Mouse (Mus musculus) v-Abl transformed pro-B cells (cell line): ENCODE data around the gene Mrps18c.

Experiments
- in situ Hi-C, 2 experiments: fragments of 400-800 bp; cut with MboI; formaldehyde crosslinking; loops; one replicate each; pipeline ENCODE4 v1.15.1; 2025; ENCODE audit not compliant: unreplicated experiment in 2 of 2

The Mrps18c gene

DNA sequence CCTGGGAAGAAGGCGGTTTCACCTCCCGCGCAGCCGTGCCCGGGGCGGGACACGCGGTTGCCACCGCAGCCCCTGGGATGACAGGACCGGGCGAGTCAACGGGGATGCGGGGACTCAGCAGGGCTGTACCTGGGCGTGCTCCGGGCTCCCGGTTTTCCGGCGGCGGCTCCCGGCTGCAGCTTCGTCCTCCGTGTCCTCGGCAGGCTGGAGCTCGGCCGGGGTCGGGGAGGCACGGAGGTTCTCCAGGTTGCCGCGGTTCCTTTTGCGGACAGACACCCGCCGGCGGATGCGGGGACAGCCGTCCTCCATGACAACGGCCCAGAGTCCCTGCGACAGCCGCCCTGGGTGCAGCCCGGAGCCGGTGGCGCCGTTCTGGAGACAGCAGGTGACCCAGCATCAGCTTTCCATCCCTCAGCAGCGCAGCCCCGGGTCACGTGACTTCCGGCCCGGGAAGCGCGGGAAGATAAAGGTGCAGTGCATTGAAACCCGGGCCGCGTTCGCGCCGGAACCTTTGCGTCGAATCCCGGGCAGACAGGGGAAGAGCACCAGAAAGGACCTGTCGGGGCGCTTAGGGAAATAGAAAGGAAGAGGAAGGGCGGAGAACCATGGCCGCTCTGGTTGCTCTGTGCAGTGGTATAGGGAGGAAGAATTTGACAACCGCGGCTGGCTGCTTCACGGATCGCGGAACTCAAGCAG is at the start of gene Mrps18c, which contains the start of gene Helq:
TSS of gene Mrps18c (plus strand) at position 463 of the 696 bp plus-strand sequence.
TSS of gene Helq (minus strand) at position 434 of the 696 bp plus-strand sequence.
- in situ Hi-C loops: loop anchor here in 1 of 2 experiments (5.0 to 10.0 kb wide), 2 partner anchors 76 to 114 kb away; no protein-coding TSS in a partner anchor

DNA sequence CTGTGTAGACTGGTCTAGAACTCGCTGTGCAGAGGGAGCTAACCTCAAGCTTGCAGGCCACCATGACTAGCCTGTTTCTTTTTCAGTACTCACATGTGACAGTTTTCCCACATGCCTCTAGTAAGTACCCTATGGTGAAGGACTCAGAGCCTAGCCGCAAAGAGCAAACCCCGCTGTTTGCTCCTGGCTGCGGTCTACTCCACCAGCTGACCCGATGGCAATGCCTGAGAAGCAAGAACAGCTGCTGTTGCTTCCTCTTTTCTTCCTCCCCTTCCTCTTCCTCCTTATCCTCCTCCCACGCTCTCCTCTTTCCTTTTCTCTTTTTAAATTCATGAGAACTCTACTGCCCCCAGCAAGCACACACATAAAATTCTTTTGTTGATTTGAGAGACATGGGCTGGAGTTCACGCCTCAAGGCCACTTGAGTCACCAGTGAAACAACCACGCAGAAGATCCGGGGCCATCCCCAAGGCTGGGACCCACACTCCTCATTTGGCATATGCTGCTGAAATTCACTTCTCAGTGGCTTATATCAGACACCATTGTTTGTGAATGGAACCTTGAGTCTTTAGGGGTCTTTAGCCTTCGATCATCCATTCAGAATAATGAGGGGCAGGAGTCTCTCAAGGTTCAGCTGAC is 47.7 kb upstream of the Mrps18c start:
- in situ Hi-C loops: loop anchor here in 1 of 2 experiments (5.0 kb wide), 1 partner anchor 33 kb away; the partner anchor contains the start of gene Hpse

DNA sequence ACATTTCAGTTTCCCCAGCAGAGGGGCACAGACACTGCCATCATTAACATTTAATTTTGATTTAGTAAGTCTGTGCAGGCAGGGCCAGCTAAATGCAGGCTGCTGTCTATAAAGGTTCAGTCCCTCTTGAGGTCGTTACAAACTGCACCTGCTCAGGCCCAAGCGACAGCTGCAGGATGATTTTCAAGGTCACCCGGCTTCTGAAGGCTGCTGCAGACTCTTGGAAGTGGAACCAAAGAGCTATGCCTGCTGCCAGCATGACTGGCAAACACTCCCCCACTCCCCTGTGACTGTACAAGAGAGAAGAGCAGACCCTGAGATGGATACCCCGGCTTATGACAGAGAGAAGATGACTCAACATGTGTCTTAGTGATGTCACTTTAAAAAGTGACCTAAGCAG is 46.8 kb upstream of the Mrps18c start:
- in situ Hi-C loops: loop anchor here in 1 of 2 experiments (5.0 kb wide), 1 partner anchor 34 kb away; the partner anchor contains the start of gene Hpse

DNA sequence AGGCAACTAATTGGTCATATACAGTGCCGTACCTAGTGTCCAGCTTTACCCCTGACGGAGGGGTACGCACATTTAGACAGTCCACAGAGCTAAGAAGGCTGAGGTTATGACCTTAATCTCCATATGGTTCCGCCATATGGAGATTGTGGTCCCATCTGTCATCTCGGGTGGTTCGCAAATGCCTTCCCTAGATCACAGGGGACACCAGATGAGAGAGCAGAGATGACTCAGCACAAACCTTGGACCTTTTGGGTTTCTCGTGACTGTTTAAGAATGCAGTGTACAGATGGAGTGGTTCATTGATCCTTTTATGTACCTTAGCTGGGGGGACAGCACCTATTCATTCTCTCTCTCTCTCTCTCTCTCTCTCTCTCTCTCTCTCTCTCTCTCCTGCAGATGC is 45.0 kb upstream of the Mrps18c start:
- in situ Hi-C loops: loop anchor here in 1 of 2 experiments (5.0 kb wide), 1 partner anchor 36 kb away; the partner anchor contains the start of gene Hpse

DNA sequence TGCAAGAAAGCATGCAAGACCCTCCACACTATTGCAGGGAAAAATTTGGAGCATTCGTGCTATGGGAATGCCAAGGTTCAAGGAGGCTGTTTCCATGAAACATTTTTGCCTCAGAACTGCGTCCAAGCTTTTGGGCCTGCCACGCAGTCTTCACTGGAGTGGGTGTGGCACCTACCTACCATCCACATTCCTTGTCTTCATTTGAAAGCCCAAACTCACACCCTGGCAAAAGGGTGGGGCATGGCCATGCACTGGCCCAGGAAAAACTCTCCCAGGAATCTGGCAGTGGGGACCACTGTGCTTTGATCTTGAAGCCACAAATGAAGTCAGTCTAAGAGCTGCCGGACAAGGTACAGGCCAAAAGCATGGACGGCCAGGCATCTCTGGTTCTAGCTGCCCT is 40.3 kb upstream of the Mrps18c start:
- in situ Hi-C loops: no loop called here

DNA sequence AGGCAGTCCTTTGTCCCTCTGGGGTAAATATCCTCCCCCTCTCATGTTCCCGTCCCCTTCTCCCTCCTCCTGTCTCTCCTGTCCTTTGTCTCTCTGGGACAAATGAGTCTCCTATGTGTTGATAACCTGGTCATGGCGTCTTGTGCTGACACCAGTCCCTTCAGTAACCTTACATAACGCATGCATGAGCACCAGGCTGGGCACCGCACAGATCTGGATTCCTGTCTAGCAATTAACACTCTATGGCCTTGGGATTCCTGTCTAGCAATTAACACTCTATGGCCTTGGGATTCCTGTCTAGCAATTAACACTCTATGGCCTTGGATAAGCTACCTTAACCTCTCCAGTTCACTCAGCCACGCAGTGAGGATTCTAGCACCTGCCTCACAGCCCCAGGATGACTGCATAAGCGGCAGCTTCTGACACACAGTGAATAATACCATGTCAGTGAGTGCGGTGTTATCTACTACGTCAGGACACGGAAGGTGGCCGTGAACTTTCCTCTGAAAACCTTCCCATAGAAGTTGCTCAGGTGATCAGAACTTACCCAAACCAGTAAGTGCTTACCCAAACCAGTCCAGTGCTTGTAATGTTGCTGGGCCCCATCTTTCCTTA is 38.3 kb upstream of the Mrps18c start:
- in situ Hi-C loops: no loop called here

DNA sequence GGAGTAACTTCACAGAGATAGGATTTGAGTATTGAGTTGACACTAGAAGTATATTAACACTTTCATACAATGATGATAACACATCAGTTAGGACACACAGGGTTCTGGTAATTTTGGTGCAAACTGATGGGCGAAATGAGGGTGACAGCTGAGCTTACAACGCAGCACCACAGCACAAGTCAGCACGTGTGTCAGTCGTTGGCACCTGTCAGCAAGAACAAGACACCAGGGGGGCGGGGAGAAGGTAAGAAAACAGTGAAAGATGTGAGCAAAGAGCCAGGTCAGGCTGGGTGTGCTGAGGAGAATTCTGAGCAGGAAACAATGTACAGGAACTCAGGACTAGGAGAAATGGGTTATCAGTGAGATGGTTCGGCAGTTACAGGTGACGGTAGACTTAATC is 36.7 kb upstream of the Mrps18c start:
- in situ Hi-C loops: no loop called here

DNA sequence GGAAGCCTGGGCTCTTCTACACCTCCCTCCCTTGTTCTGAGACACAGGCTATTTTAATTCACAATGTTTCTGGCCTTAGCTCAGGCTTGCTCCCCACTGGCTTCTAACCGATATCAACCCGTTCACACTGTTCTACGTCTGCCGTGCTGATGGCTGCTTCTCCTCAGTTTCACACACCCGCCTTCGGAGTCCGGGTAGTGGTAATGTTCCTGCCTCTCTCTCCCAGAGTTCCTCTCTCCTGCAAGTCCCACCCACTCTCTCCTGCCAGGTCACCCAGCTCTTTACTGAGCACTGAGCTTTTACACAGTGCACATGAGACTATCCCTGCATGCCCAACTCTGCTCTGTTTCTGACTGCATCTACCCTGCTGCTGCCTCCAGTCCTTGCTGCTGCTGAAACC is 32.4 kb upstream of the Mrps18c start:
- in situ Hi-C loops: no loop called here

DNA sequence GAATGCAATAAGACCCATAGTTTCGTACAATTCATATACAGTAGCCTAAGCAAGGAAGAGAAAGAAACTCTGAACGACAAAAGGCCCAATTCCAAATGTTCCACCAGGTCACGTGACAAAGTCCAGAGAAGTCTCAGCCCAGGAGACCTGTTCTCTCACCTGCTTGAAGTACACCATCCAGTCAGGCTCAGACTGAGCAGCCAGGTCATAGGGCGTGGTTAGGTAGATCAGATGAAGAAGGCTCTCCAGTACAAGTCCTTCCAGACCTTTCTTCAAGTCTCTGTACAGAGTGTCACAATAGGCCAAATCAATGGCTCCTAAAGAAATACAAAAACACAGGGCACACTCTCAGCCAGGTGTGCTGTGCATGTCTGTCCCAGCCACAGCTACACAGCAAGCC is 26.9 kb upstream of the Mrps18c start:
- in situ Hi-C loops: no loop called here

DNA sequence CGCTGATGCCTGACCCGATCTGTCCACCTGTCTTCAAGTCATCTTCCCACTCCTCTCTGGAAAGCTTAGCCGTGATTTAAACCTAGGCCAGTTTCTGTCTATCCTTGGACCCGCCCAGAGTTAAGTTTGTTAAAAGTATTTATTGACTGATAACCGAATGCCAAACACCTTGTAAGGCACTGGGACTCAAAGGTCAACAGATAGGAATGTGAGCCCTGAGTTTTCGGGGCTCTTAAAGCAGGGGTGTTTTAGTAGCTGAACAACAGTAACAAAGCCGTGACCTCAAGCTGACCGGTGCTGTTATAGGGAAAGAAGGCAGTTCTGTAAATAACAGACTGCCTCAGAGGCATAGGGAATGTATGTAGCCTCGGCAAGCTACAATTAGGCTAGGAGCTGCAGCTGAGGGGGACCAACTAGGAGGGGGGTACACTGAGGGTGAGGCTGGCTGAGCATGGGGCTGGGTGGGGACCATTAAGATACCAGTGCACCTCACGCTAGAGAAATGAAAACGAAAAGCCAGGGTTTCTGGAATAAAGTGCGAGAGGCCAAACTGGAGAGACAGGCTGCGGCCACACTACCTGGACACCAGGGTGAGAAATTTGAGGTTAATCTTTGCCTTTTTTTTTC is 22.5 kb upstream of the Mrps18c start:
- in situ Hi-C loops: no loop called here

DNA sequence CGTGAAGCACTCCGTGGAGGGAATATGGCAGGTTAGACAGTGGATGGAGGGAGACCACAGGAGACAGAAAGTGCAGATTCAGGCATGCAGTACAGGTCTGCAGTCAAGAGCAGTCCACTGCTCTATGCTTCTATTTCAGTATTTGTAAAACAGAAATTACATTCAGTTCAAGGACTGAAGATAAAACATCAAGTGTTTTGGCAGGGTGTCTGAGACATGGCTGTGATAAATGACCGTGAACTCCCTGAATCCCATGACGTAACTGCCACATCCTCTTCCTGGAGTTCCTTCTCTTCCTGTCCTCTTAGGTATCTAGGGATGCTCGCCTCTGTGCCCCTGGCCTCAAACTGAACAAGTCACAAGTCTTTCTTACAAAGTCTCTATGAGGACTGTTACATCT is 21.5 kb upstream of the Mrps18c start:
- in situ Hi-C loops: no loop called here

DNA sequence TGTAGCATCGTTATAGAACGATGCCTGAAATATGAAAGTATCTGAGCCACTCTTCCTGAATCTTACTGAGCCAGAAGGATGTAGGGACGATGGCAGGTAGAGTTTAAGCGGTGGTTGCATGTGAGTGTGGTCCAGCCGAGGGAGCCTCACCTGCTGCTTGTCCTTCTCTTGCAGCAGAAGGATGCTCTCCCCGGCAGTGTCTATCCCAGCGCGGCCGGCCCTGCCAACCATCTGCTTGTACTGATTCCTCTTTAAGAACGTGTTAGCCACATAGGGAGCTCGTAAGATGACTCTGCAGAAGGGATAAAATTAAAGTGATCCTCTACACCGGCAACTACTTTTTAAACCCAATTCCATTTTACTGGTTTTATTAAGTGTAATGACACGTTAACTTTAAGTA is 19.4 kb upstream of the Mrps18c start:
- in situ Hi-C loops: no loop called here

DNA sequence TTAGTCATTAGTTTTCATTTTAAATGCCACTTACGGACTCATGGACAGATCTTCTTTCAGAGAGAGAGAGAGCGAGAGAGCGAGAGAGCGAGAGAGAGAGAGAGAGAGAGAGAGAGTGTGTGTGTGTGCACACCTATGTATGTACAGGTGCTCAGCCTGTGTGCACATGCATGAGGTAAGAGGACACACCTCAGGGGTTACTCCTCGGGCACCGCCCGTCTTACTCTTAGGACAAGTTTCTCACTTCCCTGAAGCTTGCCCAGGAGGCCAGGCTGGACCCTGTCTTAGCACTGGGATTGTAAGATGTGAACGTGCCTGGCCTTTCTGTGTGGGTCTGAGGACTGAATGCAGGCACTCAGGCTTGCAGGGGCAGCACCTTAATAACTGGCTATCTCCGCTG is 10.9 kb upstream of the Mrps18c start:
- in situ Hi-C loops: no loop called here

DNA sequence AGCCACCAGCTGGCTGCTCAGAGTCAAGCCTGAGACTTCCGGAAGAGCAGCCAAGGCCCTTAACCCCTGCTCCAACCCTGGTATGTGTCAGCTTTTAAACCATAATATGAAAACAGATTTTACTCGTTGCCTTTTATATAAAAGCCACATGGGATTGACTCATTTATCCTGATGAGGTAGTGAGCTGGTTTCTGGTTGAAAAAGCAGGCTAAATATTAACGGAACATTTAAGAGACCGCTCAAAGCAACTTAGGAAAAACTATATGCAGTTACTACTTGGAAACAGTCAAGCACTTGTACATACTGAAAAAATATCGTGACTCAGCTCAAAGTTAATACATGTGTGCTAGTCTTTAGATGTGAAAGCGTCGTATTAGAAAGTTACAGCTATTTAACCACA is 6.2 kb upstream of the Mrps18c start:
- in situ Hi-C loops: loop anchor here (5.0 to 10.0 kb wide), 3 partner anchors 70 to 115 kb away; partner anchors contain the start of gene Coq2 (in 1 of the 2)

DNA sequence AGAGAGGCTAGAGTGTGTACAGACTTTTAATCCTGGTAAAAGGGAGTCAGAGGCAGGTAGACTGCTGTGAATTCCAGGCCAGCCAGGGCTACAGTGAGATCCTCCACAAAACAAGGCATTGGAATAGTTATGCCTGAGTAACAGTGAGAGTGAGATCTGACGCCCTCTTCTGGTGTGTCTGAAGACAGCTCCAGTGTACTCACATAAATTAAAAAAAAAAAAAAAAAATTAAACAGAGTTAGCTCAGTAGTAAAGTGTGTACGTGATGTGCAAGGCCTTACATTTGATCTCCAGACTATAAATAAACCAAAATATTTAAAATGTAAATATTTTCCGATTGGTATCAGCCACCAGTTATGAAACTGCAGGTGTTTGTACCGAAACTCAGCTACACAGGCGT is 4.3 kb upstream of the Mrps18c start:
- in situ Hi-C loops: loop anchor here (5.0 to 10.0 kb wide), 3 partner anchors 72 to 117 kb away; partner anchors contain the start of gene Coq2 (in 1 of the 2)

DNA sequence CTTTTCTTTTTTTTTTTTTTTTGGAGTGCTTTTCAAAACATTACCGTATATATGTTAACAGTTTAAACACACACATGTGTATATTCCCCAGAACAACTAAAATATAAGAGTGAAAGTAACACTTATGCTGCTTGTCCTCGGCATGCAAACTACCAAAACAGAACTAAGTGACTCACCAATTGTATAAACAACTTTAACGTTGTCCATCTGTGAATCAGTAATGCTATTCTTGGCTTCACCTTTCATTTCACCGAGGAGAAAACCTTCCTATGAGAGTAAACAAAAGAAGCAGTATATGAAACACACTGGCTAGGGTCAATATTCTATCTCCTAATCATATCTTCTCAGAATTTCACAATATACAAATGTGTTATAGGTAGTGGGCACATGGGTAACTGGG is 19.9 kb downstream of the Mrps18c start:
- in situ Hi-C loops: loop anchor here (5.0 to 25.0 kb wide), 5 partner anchors 141 to 781 kb away; partner anchors contain the start of genes Coq2 (in 1 of the 2), Enoph1 (in 1 of the 2), Hnrnpdl (in 1 of the 2) and Sec31a (in 1 of the 2)

DNA sequence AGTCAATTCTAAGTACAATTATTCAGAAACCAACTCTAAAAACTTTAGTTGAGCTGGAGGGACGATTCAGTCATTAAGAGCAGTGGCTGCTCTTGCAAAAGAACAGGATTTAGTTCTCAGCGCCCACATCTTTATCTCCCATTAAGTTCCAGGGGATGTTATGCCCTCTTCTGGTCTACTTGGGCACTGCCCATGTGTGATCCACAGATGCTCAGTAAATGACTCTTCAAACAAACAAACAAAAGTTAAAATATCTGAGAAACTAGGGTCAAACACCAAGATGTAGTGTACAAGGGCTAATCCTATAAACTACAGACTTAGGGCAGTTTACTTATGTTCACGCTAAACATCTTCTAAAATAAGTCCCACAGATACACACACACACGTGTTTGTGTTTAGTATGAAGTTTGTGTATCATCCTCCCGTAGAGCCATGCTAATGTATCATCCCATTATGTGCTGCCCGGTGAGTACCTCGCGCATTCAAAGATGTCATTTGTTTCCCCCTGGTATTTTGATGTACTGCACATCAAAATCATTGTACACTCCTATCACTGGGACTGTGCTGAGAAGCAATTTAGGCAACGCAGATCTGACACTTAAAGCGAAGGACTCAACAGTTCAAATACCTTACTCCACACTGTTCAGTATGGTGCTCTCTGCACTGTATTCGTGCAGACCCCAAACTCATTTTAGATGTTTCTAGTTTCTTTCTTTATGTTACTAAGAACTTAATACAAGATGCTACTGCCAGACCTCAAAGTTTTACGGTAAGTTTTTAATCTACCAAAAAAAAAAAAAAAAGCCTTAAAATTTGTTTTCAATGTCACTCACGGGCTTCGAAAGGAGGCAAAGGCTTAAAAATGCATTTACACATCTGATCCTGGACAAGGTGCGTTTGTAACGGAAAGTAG is 21.4 kb downstream of the Mrps18c start:
- in situ Hi-C loops: loop anchor here (5.0 to 25.0 kb wide), 7 partner anchors 143 to 1255 kb away; partner anchors contain the start of genes Coq2 (in 1 of the 2), Enoph1 (in 1 of the 2), Hnrnpdl (in 1 of the 2) and Sec31a (in 1 of the 2)

DNA sequence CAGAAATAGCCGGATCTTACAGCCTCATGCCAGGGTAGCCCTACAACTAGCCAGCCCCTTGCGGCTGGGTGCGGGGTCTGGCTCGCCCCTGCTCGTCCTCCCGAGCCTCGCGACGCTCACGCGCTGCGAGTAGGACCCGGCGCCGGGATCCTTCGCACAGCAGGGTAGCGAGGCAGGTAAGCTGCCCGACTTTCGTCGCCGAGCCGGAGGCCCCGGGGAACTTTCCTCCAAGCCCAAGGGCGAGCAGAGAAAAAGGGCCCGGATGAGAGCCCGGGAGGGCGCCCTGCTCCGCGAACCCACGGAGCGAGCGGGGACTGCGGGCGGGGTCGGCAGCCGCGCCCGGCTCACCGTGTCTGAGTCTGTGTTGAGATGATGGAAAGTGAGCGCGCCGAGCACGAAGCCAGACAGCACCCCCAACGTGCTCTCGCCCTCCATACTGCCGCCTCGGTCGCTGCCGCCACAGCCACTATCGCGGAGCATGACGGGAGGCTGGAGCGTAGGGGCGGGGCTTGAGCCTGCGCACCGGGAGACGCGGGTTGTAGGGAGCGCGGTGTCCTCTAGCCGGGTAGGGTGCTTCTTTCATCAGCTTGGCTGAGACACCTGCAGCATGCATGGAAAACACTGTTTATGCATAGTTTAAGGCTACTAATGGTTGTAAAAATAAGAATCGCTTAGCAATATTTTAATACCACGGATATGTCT is 22.2 kb downstream of the Mrps18c start, which contains the start of gene Abraxas1:
TSS of gene Abraxas1 (minus strand) at position 483 of the 702 bp plus-strand sequence.
- in situ Hi-C loops: loop anchor here (5.0 to 25.0 kb wide), 5 partner anchors 278 to 1254 kb away; partner anchors contain the start of genes Enoph1 (in 1 of the 2), Hnrnpdl (in 1 of the 2) and Sec31a (in 1 of the 2)
